Mouse (Mus musculus) embryonic fibroblast, embryonic 13.5 days (primary cell): ENCODE measurements at regions not wholly inside any gene's neighbourhood (a gene's known extent, or its start where the extent isn't known, plus 50 kb on each side); places are given as distances from the start of the nearest gene placed in this dataset.

Experiments used
- H3K27ac ChIP-seq: 2 replicates; pipeline ENCODE4 v1.5.1; 2012; ENCODE audit warnings: low read length, control low read depth, inconsistent platforms; ENCODE audit not compliant: insufficient read depth
- H3K4me1 ChIP-seq: 2 replicates; pipeline ENCODE4 v1.6.1; 2011; ENCODE audit warnings: low read length; ENCODE audit not compliant: control insufficient read depth, insufficient read depth
- H3K4me3 ChIP-seq: 2 replicates; pipeline ENCODE4 v1.5.1; 2011; ENCODE audit warnings: mild to moderate bottlenecking, control low read depth, low read length; ENCODE audit not compliant: insufficient read depth
- CTCF ChIP-seq: IDR thresholded peaks from 2 replicates; pipeline ENCODE4 v1.5.1; 2011; ENCODE audit warnings: mild to moderate bottlenecking, control low read depth, low read length, moderate library complexity, borderline replicate concordance; ENCODE audit not compliant: insufficient read depth
- POLR2A ChIP-seq: IDR thresholded peaks from 2 replicates; pipeline ENCODE4 v1.6.1; 2011; ENCODE audit warnings: low read depth, mild to moderate bottlenecking, control low read depth, low read length, moderate library complexity

- H3K4me3 ChIP-seq = no peak overlapping the region
- no peaks in the 10 kb centered on the region; the same call in 1 of the 2 replicates for H3K4me1 ChIP-seq
- TF ChIP-seq CTCF = no peak
- TF ChIP-seq POLR2A = no peak
- H3K27ac ChIP-seq = peak overlapping the region; percentile 26; the same call in 1 of the 2 replicates
These were observed 67.1 kb upstream of the Fam13c start for GRCm38 (mm10) chr10:70373207-70373606.

GRCm38 (mm10) chr10:70373836-70374235 lies 66.4 kb upstream of the Fam13c start:
- no peaks in the 10 kb centered on the region; the same call in 1 of the 2 replicates for H3K4me1 ChIP-seq
- no peak for TF ChIP-seq POLR2A
- no peak for TF ChIP-seq CTCF
- H3K4me3 ChIP-seq = no peak overlapping the region
- no peak overlapping the region for H3K27ac ChIP-seq

GRCm38 (mm10) chr10:70374726-70375125 lies 65.6 kb upstream of the Fam13c start:
- TF ChIP-seq CTCF (no peak), POLR2A (no peak)
- H3K4me3 ChIP-seq = no peak overlapping the region
- H3K27ac ChIP-seq = no peak overlapping the region
- no peaks in the 10 kb centered on the region; the same call in 1 of the 2 replicates for H3K4me1 ChIP-seq

- TF ChIP-seq POLR2A (no peak), CTCF (no peak)
- no peak overlapping the region for H3K27ac ChIP-seq
- no peak overlapping the region for H3K4me3 ChIP-seq
- H3K4me1 ChIP-seq = no peaks in the 10 kb centered on the region
These were observed 60.1 kb upstream of the Fam13c start for GRCm38 (mm10) chr10:70380041-70380651.

GRCm38 (mm10) chr10:70384689-70385088 lies 55.6 kb upstream of the Fam13c start:
- no peak overlapping the region for H3K4me3 ChIP-seq
- TF ChIP-seq POLR2A = no peak
- no peak for TF ChIP-seq CTCF
- H3K4me1 ChIP-seq = no peaks in the 10 kb centered on the region
- H3K27ac ChIP-seq = no peak overlapping the region

- TF ChIP-seq CTCF = no peak
- TF ChIP-seq POLR2A = no peak
- H3K4me1 ChIP-seq = no peaks in the 10 kb centered on the region
- H3K27ac ChIP-seq = no peak overlapping the region
- H3K4me3 ChIP-seq = no peak overlapping the region
These were observed 52.6 kb upstream of the Fam13c start for GRCm38 (mm10) chr10:70387729-70388128.
